Mouse (Mus musculus): ENCODE measurements around the gene Atp8a1. TPM values are rescaled to one million over a fixed set of nuclear protein-coding genes. Genes with fewer than 3 reads are reported as not detected.
A peak's percentile ranks its signal among the peaks of the same experiment; 100 is the strongest.

Atp8a1 gene
- total RNA-seq, 2 experiments from 2014 or later = 158 to 197 TPM

DNA sequence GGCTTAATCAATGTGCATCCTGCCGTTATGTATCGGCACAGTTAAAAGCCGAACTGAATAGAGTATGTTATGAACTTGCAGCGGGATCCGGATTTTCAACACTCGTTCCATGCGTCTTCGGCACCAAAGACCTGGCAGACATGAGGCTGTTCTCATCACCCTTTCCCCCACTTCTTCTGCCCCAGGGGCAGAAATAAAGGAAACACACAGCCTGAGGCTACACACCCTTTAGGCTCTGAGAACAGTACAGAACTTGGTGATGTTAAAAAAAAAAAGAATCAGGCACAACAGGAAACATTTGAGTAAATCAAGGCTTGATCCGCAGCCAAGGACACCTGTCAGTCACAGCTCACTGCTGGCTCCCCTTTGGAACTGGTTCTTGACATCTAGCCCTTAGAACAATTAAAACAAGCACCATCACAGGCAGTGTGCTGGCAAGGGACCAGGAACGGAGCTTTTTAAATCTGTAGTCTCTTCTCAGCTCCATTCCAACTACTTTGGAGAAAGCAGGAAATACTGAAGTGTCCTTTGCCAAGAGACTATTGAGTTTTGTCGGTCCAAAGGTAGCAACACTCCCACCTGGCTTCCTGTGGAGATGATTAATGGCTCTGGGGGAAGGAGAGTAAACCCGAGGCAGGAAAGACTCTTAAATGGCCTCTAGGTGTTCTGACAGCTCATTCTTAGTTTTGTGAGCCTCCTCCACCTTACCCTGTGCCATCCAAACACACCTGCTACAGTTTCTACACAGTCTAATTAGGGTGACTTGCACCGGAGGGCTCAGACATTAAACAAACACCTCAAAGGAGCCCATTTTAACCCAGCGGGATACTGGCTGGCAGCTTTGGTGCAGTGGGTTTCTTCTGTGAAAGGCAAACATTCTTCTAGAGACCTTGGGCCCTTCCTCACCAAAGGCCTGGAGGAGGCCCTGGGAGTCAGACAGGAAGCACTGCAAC lies 50.0 kb downstream of the Atp8a1 start:
- DNase-seq (ENCODE audit: low spot score in 2 of 2) = peak in 1 of 2 experiments; percentile 36
- intact Hi-C loops (cut with DNase I) = no loop called here

GRCm38 (mm10) chr5:67794129-67794800 lies 53.0 kb downstream of the Atp8a1 start:
- intact Hi-C loops (cut with DNase I) = no loop called here
- peak in 1 of 2 experiments; percentile 51 for DNase-seq (ENCODE audit: low spot score in 2 of 2)

DNA sequence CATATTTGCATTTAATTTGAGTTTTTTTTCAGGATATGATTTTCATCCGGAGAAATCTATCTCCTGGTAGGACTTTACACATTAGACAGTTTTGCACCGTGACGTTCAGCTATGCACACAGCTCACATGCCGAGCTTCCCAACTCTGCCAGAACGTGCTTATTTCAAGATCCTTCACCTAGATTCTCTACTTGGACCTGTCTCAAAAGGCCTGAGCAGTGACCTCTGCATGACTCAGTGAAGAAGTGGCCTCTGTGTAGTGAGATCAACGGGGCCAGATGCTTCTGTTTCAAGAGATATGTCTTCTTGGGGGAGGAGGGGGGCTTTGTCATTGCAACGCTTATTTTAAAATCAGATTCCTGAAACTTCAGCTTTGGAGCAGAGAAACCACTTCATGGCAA lies 64.5 kb downstream of the Atp8a1 start:
- intact Hi-C loops (cut with DNase I) = no loop called here
- DNase-seq (ENCODE audit: low spot score in 2 of 2) = no peak

GRCm38 (mm10) chr5:67778026-67778425 lies 69.2 kb downstream of the Atp8a1 start:
- peak; percentile 34 to 43 for DNase-seq (ENCODE audit: low spot score in 2 of 2)
- intact Hi-C loops (cut with DNase I) = loop anchor here (5.0 kb wide), 1 partner anchor 69 kb away; the partner anchor contains the start of gene Atp8a1

DNA sequence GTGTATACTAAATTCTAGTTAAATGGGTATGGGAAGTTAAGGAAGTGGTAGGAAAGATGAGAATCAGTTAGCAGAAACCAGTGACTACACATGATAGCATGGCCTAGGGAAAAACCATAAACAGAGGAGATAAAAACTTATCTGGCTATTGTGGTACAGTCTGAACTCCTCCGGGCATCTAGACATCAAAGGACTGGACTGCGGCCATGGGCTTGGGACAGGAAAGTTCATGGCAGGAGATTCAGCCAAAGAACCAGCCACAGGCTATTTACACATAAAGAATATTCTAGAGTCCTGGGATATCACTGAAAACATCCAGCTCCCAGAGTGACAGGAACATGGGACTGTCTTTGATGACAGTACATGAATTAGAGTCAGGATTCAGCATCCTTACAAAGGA lies 73.0 kb downstream of the Atp8a1 start:
- intact Hi-C loops (cut with DNase I) = no loop called here
- DNase-seq (ENCODE audit: low spot score in 2 of 2) = no peak

DNA sequence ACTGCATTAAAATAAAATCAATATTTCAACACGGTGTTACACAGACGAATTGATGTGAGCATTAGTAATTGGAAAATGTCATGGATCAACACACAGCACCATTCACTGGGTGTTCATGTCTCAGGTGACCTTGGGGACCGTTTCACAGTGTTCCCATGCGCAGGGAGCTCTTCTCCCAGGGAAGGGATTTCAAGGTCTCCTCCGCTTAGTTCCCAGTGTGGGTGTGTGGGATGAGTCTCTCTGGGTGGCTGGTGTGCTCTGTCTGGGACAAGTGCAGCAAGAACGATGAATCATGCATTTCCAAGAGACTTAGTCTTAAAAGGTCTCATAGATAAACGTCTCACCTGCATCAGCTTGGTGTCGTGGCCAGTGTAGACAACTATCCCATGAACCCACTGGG lies 78.5 kb downstream of the Atp8a1 start:
- intact Hi-C loops (cut with DNase I) = no loop called here
- DNase-seq (ENCODE audit: low spot score in 2 of 2) = no peak

DNA sequence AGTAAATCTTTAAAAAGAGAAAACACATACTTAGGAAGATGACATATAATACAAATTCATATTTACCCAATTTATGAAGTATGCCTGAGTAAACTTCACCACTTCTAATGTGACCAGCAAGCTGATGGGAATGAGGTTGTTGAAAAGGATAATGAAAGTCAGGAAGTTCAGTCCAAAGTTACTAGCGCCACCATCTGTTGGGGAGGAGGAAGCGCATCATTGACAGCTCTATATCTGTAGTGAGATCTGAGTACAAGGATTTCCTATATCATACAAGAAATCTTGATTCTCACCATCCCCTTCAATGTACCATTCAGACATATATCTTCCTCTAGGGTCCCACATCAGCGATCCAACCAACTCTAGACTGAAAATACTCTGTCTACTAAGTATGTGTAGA lies 82.4 kb downstream of the Atp8a1 start:
- intact Hi-C loops (cut with DNase I) = no loop called here
- DNase-seq (ENCODE audit: low spot score in 2 of 2) = no peak

GRCm38 (mm10) chr5:67758126-67758525 lies 89.1 kb downstream of the Atp8a1 start:
- DNase-seq (ENCODE audit: low spot score in 2 of 2) = no peak
- intact Hi-C loops (cut with DNase I) = loop anchor here (10.0 kb wide), 1 partner anchor 357 kb away; no protein-coding TSS in a partner anchor

- intact Hi-C loops (cut with DNase I) = loop anchor here (1.0 to 10.0 kb wide), 3 partner anchors 89 to 359 kb away; no protein-coding TSS in a partner anchor
- DNase-seq (ENCODE audit: low spot score in 2 of 2) = no peak
Measured at GRCm38 (mm10) chr5:67756138-67756537, 91.1 kb downstream of the Atp8a1 start.

DNA sequence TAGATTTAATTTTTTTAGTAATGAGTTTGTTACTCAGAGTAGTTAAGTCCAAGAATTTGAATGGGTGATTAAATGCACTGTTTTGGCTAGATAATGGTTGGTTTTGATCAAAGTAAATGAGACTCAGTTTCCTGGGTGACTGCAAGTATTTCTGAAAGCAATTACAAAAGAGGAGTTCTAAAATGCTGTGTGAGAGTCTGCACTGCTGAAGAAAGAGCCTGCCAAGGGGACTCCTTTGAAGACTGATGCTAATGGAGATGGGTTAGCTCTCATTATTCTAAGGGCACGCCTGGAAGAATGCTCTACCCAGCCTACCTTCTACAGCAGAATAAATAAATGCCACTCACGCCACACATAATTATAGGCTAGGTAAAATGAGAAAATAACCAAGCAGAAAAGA lies 94.2 kb downstream of the Atp8a1 start:
- intact Hi-C loops (cut with DNase I) = loop anchor here (10.0 kb wide), 1 partner anchor 362 kb away; no protein-coding TSS in a partner anchor
- DNase-seq (ENCODE audit: low spot score in 2 of 2) = no peak

DNA sequence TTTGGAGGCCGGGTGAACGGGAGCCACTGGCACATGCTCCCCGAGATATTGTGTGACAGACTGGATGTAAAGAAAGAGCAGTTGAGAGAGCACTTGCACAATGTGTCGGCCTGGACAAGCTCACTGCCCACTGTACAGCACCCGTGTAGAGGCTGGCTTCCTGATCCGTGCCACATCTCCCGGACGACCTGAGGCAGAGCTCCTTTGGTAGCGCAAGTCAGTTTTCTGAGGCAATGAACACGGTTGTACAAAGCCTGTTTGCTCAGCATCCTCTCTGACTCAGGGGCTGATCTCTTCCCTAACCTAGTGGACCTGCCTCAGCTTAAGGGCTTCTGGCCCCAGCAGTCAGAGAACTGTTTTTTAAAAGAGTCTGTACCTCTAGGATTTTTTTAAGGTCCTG lies 94.6 kb downstream of the Atp8a1 start:
- intact Hi-C loops (cut with DNase I) = loop anchor here (10.0 kb wide), 1 partner anchor 362 kb away; no protein-coding TSS in a partner anchor
- DNase-seq (ENCODE audit: low spot score in 2 of 2) = no peak

- intact Hi-C loops (cut with DNase I) = loop anchor here (10.0 kb wide), 1 partner anchor 363 kb away; no protein-coding TSS in a partner anchor
Measured at GRCm38 (mm10) chr5:67752007-67752406, 95.2 kb downstream of the Atp8a1 start.

GRCm38 (mm10) chr5:67739261-67739660 lies 108.0 kb downstream of the Atp8a1 start:
- no peak for DNase-seq (ENCODE audit: low spot score in 2 of 2)
- intact Hi-C loops (cut with DNase I) = no loop called here

More at GRCm38 (mm10) chr5:67752007-67752406, 95.2 kb downstream of the Atp8a1 start:
- DNase-seq (ENCODE audit: low spot score in 2 of 2) = peak; percentile 49 to 50

- no peak for DNase-seq (ENCODE audit: low spot score in 2 of 2)
- intact Hi-C loops (cut with DNase I) = no loop called here
Measured at GRCm38 (mm10) chr5:67738133-67738532, 109.1 kb downstream of the Atp8a1 start.

GRCm38 (mm10) chr5:67735771-67736170 lies 111.5 kb downstream of the Atp8a1 start:
- intact Hi-C loops (cut with DNase I) = no loop called here
- no peak for DNase-seq (ENCODE audit: low spot score in 2 of 2)

GRCm38 (mm10) chr5:67733551-67734258 lies 113.5 kb downstream of the Atp8a1 start:
- DNase-seq (ENCODE audit: low spot score in 2 of 2) = no peak
- intact Hi-C loops (cut with DNase I) = no loop called here

DNA sequence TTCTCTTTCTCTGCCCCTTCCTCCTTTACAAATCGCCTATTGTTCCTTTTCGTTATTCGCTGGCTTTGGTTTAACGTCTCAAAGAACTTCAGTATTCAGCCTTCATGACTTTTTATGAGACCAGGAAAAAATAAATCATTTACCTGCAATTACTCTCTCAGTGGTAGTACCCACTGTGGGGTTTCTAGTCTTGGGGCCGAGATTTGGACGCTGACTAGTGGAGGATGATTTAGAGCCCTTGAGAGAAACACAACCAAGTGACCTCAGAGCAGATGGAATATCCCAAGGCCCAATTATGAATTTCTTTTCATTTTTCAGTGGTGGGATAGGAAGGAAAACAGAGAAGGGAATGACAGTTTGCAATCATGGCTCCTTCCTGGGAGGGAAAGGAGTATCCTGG lies 114.1 kb downstream of the Atp8a1 start:
- intact Hi-C loops (cut with DNase I) = no loop called here
- DNase-seq (ENCODE audit: low spot score in 2 of 2) = no peak

- DNase-seq (ENCODE audit: low spot score in 2 of 2) = no peak
- intact Hi-C loops (cut with DNase I) = loop anchor here (2.0 kb wide), 1 partner anchor 195 kb away; no protein-coding TSS in a partner anchor
Measured at GRCm38 (mm10) chr5:67727755-67728154, 119.5 kb downstream of the Atp8a1 start.

DNA sequence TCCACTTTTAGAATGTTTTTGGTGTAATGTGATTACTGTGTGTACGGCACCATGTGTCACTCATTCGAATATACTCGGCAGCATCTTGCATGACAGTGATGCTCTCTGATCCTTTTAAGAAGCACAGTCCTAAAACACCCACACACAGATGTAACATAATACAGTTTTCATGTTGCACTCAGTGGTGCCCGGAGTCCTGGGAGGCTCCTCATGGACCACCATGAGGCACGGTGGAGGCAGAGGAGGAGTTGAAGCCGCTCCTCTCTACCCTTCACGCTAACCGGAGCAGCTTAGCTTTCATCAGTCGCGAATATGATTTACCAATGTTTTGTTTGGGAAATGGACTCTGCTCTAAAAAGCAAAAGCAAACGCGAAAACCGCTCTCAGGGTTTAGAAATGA lies 120.4 kb downstream of the Atp8a1 start:
- DNase-seq (ENCODE audit: low spot score in 2 of 2) = no peak
- intact Hi-C loops (cut with DNase I) = loop anchor here (2.0 kb wide), 1 partner anchor 194 kb away; no protein-coding TSS in a partner anchor

GRCm38 (mm10) chr5:67701641-67702040 lies 145.6 kb downstream of the Atp8a1 start:
- intact Hi-C loops (cut with DNase I) = no loop called here

More at GRCm38 (mm10) chr5:67701641-67702040, 145.6 kb downstream of the Atp8a1 start:
- DNase-seq (ENCODE audit: low spot score in 2 of 2) = no peak
